Mouse (Mus musculus): ENCODE measurements around the gene Fam183b.

GRCm38 (mm10) chr11:58772888-58773287 lies 28.9 kb downstream of the Fam183b start, which contains the start of gene Olfr315:
- TF ChIP-seq CTCF (IDR thresholded peaks at IDR 0.05; ENCODE audit: low read depth, low read length) (no peak), POLR2AphosphoS5 (IDR thresholded peaks at IDR 0.05; ENCODE audit: insufficient replicate concordance, low read depth, low read length) (no peak), GATA1 (IDR thresholded peaks at IDR 0.05; ENCODE audit: borderline replicate concordance, low read length) (no peak)
